Mouse (Mus musculus): ENCODE data around the gene Cntnap1.

Cntnap1 gene

DNA sequence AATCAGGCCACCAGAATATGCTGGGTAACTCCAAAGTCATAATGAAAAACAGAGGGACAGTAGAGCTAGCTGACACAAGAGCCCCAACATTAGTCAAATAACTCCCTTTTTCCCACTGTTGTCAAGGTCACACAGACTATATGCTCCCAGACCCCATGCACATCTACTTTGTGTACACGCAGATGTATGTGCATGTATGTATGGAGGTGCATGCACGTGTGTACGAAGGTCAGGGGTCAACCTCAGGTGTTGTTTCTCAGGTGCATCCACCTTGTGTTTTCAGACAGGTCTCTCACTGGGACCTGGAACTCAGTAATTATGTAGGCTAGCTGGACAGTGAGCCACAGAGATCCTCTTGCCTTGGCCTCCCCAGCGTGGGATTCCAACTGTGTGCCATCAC lies 15.1 kb downstream of the Cntnap1 start:
- no peak for DNase-seq (ENCODE audit: low read depth, low spot score)

DNA sequence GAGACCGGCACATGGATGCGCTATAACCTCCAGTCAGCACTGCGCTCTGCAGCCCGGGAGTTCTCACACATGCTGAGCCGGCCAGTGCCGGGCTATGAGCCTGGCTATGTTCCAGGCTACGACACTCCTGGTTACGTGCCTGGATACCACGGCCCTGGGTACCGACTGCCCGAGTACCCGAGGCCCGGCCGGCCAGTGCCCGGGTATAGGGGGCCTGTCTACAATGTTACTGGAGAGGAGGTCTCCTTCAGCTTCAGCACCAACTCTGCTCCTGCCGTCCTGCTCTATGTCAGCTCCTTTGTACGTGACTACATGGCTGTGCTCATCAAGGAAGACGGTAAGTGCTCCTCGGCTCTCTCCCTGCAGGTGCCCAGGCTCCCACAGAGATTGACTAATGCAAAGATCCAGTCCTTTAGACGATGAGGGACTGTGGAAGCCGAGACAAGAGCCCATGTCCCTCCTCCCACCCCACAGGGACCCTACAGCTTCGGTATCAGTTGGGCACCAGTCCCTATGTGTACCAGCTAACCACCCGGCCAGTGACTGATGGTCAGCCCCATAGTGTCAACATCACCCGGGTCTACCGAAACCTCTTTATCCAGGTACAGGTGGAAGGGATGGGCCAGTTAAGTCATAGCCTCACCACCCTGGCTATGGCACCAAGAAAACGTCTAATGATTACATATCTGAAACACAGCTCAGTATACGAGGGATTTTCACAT lies 16.4 kb downstream of the Cntnap1 start:
- no peak for DNase-seq (ENCODE audit: low read depth, low spot score)

DNA sequence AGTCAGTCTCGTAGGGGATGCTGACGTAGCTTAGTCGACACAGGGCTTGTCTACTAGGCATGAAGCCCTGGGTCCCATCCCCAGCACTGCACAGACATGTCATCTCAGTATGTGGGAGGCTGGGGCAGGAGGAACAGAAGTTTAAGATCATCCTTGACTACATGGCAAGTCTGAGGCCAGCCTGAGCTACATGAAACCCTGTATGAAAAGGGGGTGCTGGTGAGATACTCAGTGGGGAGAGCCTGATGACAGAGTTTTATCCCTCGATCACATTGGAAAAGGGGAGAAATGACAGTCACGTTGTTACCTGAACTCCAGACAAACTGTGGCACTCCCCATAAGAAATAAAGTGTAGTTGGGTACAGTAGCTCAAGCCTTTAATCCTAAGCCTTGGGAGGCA lies 17.2 kb downstream of the Cntnap1 start:
- no peak for DNase-seq (ENCODE audit: low read depth, low spot score)

DNA sequence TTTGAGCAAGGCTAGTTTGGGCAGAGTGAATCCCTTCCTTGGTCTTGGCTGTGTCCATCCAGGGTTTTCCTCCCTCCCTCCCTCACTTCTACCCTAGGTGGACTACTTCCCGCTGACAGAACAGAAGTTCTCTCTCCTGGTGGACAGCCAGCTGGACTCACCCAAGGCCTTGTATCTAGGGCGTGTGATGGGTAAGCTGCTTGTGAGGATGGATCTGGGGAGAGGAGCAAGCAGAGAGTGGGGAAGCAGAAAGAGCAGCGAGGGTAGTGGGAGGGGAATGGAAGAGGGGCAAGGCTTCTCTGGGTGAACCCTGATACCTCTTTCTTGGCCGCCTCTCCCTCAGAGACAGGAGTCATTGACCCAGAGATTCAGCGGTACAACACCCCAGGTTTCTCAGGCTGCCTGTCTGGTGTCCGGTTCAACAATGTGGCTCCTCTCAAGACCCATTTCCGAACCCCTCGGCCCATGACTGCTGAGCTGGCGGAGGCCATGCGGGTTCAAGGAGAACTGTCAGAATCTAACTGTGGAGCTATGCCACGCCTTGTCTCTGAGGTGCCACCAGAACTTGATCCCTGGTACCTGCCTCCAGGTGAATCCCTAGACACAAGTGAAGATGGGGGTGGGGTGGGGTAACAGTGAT lies 18.0 kb downstream of the Cntnap1 start:
- no peak for DNase-seq (ENCODE audit: low read depth, low spot score)

DNA sequence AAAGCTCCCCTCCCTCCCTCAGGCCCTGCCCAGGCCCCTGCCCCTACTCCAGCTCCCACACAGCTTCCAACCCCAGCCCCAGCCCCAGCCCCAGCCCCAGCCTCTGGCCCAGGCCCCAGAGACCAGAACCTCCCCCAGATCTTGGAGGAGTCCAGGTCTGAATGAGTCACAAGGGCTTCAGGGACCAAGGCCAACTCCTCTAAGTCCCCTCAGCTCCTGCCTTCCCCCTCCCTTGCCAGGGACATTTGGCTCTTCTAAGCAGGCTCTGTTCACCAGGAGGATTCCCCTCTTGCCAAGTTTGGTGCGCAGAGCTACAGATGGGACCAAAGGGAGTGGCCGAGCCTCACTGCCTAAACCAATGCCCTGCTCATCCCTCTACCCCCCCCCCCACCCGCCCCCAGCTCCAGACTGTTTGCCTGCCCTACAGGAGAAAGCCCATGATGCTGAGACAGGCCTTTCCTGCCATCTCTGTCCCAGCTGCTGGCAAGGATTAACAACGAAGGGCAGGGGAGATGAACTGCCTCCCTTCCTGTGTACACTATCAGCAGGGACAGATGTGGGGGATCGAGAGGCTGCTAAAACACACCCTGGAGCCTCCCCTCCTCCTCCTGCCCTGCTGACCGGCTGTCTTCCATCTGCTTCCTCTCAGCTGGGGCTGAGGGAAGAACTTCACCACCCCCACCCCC lies 19.3 kb downstream of the Cntnap1 start:
- DNase-seq (ENCODE audit: low read depth, low spot score), result no peak

DNA sequence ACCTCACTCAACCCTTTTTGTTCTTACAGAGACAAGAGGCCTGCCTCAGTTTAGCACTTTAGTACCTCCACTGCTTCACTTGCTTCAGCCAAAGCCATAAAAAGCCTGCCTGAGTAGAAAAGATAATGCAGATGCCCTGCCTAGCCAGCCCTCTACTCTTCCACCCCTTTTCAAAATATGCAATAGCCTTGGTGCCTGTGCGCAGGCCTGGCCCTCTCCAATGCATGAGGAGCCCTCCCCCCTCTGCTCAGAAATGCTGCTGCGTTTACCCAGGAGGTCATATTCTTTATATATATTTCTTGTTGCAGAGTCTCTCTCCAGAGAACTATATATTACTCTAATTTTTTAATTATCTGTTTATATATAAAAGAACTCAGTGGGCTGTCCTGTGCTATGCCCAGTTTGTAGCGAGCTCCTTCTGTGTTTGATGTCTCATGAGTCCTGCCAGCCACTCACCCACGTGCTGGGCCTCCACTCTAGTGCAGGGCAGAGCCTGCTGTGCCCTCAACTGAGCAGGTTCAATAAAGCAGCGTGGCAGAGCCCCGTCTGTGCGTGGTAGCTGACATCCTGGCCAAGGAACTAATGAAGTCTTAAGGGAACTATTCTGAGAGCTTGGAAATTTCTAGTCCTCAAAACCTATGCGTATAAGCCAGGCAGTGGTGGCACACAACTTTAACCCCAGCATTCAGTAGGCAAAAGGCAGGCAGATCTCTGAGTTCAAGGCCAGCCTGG lies 20.0 kb downstream of the Cntnap1 start:
- no peak for DNase-seq (ENCODE audit: low read depth, low spot score)

DNA sequence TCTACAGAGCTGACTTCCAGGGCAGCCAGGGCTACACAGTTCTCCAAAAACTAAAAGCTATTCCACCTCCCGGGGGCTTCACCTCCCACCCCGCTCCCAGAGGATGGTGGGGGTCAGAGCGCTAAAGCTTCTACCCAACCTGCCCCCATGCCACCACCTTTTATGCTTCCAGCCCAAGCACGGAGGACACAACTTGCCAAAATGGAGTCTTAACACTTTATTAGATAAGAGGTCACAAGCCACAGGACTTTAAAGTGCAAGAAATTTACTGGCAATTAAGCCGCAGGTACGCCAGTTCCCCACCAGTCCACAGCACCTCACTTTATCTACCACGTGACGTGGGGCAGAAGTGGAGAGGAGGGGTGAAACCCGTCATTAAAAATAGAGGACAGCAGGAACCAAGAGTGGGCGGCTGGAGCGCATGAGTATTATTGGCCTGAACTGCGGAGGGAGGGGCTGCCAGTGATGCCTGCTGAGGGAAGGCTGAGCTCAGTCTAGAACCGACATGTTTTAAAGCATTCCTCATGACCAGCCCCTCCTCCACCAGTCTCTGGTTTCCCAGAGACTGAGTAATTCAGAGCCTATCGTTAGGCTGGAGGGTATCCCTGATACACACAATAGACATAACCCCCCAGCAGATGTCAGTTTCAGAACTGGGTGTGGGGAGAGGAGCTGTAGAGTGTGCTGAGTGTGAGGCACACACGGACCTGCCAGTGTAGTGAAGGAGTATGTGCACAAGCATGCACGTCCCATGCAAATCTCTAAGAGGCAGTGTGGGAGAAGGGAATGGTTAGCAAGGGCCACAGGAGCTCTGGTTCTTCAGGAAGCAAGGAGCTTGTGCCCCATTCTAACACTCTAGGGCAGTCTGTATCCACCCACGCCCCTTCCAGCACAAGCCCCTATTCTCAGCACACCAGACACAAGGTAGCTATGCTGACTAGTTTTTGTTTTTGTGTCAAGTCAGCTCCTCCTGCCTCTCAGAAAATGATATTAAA lies 20.9 kb downstream of the Cntnap1 start:
- no peak for DNase-seq (ENCODE audit: low read depth, low spot score)

DNA sequence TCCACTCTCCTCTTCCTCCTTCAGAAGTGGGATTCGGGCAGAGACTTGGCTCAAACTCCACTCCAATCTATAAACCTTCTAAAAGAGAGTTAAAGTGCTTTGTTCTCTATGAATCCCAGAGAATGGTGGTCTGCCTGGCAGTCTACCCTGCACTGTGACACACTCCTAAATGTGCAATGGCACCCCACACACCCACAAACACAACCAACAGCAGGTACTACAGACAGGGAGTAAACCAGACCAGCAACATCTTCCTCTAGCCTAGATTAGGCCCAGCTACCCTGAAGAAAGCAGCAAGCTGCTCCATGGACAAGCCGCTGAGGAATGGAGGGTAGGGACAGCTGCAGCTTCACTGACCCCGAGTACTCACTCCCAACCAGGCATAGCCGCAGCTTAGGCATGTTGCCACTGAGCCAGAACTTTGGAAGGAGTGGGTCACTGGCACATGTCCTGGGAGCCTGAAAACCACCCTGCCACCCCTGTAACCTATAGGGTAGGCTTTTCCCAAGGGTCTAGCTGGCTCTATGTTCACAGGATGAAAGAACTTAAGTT lies 21.7 kb downstream of the Cntnap1 start:
- DNase-seq (ENCODE audit: low read depth, low spot score), result no peak

DNA sequence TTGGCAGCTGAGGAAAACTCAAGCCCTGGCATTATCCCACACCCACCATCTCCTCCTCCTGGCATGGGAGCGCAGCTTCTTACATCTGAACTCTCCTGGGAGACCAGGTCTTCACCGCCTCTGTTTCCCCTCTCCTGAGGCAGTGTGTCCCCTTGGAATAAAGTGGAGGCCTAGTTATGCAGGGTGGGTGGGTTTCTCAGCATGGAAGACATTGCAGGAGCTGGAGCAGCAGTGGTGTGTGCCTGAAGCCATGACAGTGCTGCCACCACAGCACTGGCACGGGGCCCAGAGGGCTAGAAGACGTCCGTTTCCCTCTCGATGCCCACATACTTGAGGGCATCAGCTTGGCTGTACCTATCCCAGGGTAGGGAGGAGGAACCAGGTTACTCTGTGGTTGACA lies 22.3 kb downstream of the Cntnap1 start:
- no peak for DNase-seq (ENCODE audit: low read depth, low spot score)

DNA sequence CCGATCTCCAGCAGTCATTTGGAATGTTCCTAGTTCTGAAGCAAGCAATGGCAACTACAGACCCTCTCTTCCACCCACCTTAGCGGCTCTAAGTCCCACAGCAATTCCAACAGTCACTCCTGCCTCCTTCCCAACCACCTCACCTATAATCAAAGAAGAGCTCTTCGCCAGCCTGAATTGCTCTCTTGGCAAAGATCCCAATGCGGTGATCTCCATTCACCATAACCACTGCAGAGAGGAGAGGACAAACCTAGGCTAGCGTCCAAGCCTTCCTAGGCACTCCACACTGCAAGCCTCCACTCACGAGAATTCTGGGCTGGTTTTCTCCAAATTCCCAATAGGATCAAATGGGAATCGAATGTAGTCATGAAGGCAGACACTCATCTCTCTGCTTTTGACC lies 22.8 kb downstream of the Cntnap1 start:
- no peak for DNase-seq (ENCODE audit: low read depth, low spot score)

DNA sequence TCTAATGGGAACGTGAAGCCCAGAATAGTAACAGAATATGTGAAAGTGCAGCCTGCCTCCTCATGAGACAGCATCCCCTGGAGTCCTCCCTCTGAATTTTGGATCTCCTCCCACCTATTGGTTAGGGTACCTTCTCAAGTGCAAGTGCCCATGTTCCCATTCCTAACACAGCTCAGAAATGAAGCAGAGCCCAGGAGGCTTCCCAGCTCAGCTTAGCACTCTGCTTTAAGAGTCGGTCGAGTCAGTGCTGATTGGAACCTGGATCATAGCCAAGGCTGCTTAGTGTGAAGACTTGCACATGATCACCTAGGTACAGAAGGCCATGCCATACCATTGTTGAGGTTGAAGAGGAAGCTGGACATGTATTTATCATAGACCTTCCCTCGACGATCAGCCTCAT lies 23.8 kb downstream of the Cntnap1 start:
- no peak for DNase-seq (ENCODE audit: low read depth, low spot score)

DNA sequence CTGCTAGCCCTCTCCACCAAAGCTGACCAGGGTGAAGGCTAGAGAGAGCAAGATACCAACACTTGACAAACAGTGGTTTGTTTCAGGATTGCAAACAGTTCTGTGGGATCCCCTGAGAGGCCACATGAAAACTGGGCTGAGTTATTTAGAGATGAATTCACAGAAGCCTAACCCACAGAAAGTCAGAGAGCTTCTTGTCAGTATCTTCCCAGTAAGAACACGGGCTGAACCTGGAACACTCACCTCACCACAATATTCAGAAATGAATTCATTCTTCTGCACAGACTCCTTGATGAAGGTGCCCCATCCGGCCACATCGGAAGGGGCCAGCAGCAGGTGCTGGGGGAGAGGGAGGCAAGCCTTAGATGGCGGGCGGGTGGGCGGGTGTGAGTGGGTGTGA lies 24.3 kb downstream of the Cntnap1 start:
- DNase-seq (ENCODE audit: low read depth, low spot score), result no peak

DNA sequence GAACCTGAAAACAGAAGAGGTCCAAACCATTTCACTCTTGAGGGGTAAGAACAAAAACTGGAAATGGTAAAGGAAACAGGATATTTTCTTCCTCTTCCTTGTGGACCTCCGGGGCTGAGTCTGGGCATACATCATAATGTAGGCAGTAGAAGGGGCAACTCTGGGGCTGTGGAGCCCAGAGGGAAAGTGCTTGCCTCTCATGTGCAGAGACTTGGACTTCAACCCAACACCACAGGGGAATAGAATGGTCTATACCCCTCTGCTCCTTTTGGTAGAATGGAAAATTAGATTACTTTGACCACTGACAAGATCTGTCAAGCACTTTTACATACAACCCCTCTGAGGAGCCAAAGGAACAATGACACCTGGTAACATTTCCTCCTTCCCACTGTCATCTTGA lies 24.8 kb downstream of the Cntnap1 start:
- no peak for DNase-seq (ENCODE audit: low read depth, low spot score)

DNA sequence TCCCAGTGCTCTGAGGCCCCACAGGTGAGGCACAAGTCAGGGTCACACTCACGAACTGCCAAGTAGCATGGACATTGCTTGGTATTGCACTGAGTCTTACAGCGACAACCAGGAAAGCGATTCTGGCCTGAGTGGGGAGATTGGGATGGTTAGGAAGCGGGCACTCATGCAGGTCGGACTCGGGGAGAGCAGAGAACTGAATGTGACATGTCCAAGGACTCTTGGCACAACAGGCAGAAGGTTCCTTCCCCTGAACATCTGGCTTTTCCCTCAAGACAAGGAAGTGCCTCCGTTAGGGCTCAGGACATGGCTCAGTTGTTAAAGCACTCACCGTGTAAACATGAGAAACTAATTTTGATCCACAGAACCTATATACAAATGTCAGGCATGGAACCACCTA lies 25.2 kb downstream of the Cntnap1 start:
- no peak for DNase-seq (ENCODE audit: low read depth, low spot score)

DNA sequence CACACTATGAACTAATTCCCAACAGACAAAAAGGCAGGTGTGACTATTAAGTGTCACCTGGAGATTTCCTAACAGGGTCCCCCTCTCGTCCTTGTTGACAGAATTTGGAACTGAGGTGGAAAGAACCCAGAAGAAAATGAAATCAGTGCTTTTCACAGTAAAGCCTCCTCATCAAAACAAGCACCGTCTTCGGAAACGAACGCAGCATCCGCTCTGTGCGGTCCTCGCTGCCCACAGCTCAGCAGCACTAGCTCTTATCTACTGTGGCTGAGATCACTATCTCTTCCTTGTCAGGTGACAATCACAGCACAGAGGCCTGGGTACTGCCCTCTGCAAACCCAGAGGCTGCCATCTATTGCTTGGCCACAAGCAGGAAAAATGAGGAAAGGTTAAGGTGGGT lies 25.9 kb downstream of the Cntnap1 start:
- no peak for DNase-seq (ENCODE audit: low read depth, low spot score)

DNA sequence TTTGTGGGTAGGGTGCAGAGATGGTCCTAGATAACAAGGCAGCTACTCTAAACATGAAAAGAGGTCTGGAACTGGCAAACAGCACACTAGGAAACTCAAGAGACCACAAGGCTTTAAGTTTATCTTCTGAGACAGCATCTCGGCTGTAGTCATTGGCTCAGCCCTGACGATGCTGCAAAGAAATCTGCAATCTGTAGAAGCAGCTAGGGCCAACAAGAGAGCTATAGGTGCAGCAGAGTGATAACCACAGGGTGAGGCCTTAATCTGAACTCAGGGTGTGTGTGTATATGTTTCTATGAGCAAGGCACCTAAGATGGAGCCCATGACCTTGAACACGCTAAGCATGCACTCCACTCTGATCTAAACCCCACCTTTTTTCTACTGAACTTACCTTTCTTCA lies 29.2 kb downstream of the Cntnap1 start:
- no peak for DNase-seq (ENCODE audit: low read depth, low spot score)

DNA sequence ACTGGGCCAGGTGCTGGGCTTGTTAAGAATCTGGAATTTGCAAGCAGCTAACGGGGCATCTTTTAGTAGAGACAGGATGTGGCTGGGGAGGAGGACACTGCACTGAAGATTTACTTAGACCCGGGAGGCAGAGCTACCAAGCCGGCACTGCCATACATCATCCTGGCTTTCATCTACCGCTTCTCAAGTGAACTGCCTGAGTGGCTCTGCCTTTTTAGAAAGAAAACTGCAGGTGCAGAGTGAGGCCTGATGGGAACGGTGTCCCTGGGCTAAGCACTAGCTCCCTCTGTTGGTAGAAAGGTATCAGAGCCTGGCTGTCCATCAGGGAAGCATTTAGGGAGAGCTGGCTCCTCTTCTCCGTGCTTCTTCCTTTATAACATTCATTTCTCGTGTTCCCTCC lies 30.7 kb downstream of the Cntnap1 start:
- peak; percentile 81 for DNase-seq (ENCODE audit: low read depth, low spot score)

DNA sequence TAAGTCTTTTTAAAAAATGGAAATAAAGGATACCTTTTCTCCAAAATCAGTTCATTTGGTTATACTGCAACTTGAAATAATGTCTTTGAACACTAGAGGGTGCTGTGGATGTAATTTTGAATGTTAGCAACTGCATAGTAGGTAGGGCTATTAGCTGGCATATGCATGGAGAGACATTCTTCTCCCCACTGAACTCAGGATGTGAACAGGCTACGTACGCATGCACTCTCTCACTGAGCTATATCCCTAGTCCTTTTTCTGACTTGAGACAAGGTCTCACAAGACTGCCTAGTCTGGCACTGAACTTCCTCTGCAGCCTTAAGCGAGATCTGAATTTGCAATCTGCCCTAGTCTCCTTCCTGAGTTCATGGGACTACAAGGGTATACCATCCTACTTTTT lies 41.6 kb downstream of the Cntnap1 start:
- DNase-seq (ENCODE audit: low read depth, low spot score), result peak; percentile 77

DNA sequence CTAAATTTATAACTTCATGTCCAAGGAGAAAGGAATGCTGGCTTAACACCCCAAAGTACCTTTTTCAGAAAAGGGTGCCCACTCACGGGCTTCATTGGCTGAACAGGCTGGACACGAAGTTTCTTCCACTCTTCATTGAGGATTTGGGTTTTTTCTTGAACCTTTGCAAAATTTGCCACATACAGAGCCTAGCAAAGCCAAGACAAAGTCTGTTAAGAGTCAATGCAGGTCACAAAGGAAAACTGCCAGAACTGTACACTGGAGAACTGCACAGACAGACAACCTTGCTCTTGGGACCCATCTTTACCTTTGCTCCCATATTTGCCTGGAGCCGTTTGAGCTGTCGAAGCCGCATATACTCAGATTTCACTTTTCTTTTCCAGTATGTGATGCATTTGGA lies 46.6 kb downstream of the Cntnap1 start:
- no peak for DNase-seq (ENCODE audit: low read depth, low spot score)

DNA sequence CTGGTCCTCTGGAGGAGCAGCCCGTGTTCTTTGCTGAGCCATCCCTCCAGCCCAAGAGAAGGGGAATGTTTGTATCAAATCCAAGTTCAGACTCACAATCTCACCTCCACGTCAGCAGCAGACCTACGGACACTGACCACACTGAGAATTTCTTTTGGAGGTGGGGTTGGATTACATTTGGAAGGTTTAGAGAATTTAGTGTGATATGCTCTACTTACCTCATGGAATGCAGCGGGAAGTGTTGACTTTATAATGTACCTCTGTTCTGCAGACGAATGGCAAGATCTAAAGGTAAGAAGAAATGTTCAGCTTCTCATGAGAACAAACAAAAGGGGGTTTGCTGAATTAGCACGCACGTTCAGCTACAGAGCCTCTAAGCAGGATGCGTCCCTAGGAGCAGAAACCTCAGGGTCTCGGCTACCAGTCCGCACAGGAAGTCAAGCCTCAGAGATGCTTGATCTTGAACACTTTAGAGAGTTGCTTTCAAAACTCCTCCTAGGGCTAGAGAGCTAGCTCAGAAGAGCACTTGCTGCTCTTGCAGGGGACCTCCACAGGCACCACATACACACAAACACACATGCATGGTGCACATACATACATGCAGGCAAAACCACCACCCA lies 48.2 kb downstream of the Cntnap1 start:
- no peak for DNase-seq (ENCODE audit: low read depth, low spot score)
